In the genomic region with DNA sequence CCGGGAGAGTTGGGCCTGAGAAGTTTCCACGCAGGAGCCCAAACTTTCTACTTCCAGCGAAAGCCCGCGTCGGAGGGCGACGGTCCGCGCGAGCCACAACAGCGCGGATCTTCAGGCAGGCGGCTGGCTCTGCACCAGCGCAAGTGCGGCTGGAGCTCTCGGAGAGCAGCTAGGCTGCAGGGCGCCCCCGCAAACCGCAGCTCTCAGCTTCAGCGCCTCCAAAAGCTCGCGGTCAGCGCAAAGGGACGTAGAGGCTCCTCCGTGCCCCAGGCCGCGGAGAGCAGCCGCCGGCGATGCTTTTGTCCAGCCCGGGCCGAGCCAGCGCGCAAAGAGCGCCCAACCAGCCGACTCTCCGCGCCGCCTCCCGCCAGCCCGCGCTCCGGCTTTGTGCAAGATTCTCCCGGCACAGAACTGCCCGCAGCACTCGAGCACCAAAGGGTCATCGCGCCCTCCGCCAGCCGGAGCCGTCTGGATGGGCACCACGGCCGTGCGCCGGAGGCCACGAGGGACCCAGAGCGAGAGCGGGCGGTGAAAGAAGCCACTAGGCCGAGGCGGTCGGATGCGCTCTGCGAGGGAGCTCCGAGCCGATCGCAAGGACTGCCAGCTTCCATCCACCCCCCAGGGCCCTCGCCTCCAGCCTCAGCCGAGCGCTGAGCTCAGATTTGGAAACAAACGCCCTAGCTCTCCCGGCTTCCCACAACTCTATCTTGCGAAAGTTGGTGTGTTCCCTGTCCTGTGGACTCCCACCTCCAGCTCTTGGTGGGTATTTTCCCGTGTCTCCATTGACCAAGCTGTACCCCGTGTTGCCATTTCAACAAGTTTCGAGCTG, we compare ENCODE assay signal across 8 mouse cellular contexts. TPM values are rescaled to one million over a fixed set of nuclear protein-coding genes. Genes with fewer than 3 reads are reported as not detected.
DNase-seq lines count a peak whose midpoint lies in the region; ATAC-seq and TF ChIP-seq lines count a peak whose summit lies in the region.

No protein-coding gene starts in this region.

- peak overlapping the region; percentile 84 for H3K4me3 ChIP-seq in E14TG2a.4 (replicated peaks; ENCODE audit: low read length)
- peak overlapping the region; percentile 43 for H3K4me3 ChIP-seq in liver, postnatal 0 days (ENCODE audit: low read depth, low read length)

- peaks cover 79% of the 10 kb centered on the region for H3K4me1 ChIP-seq in E14TG2a.4 (replicated peaks; ENCODE audit: low read depth, low read length)
- peaks cover 21% of the 10 kb centered on the region for H3K4me1 ChIP-seq in liver, postnatal 0 days (ENCODE audit: insufficient read depth)

- under 1% methylated on average over 76 of the region's 77 CpGs for WGBS in liver, postnatal 0 days (ENCODE audit: insufficient replicate concordance)

- no peak overlapping the region for H3K27ac ChIP-seq in liver, postnatal 0 days (ENCODE audit: low read depth)

- H3K4me2 ChIP-seq in liver, postnatal 0 days (ENCODE audit: low read depth, low read length), result peak overlapping the region; percentile 74

- ATAC-seq in liver, postnatal 0 days, result no peak
- no peak for ATAC-seq in erythroblast, adult 5-6 weeks (replicated peaks; ENCODE audit: low FRiP score, poor library complexity, severe bottlenecking)

- TF ChIP-seq EP300 in liver, postnatal 0 days (IDR thresholded peaks at IDR 0.05; ENCODE audit: low read depth), result no peak

- no peak overlapping the region for H3K9ac ChIP-seq in liver, postnatal 0 days (replicated peaks)

- TF ChIP-seq CTCF in E14TG2a.4 (conservative IDR thresholded peaks at IDR 0.05; ENCODE audit: low read length), result no peak
- TF ChIP-seq CTCF in liver, postnatal 0 days (IDR thresholded peaks at IDR 0.05; ENCODE audit: low read depth), result no peak

- H3K36me3 ChIP-seq in E14TG2a.4 (ENCODE audit: insufficient read depth, low read length), result peaks cover 5% of the 10 kb centered on the region; the same call in 1 of the 2 replicates
- no peaks in the 10 kb centered on the region for H3K36me3 ChIP-seq in liver, postnatal 0 days (replicated peaks; ENCODE audit: insufficient read depth, low read length)

- peak; percentile 65 for DNase-seq in gastrocnemius, postnatal 10 days
- DNase-seq in gastrocnemius, postnatal 25 days, result no peak
- peak; percentile 65 for DNase-seq in embryo, embryonic 10 days (ENCODE audit: low spot score)
- peak; percentile 60 for DNase-seq in heart, postnatal 4 days
- DNase-seq in liver, postnatal 0 days, result peak; percentile 26
- DNase-seq in right cerebral cortex, postnatal 4 days, result no peak

- H3K27me3 ChIP-seq in E14TG2a.4 (ENCODE audit: insufficient read depth, low read length), result peaks cover 62% of the 10 kb centered on the region
- peaks cover 97% of the 10 kb centered on the region for H3K27me3 ChIP-seq in liver, postnatal 0 days (ENCODE audit: insufficient read depth, low read length)

- no peaks in the 10 kb centered on the region for H3K9me3 ChIP-seq in E14TG2a.4 (ENCODE audit: low read length)
- H3K9me3 ChIP-seq in liver, postnatal 0 days (ENCODE audit: low read length), result no peaks in the 10 kb centered on the region

RNA-seq across cellular contexts. Expression of gene Pax6, which starts 7.6 kb away (rescaled TPM):
- not detected for total RNA-seq in gastrocnemius, postnatal 10 days (2021)
- total RNA-seq in gastrocnemius, postnatal 25 days (2021), result not detected
- total RNA-seq in heart, postnatal 4 days (2021), result under 1 TPM in 1 of 2 experiments, not detected in 1; 0.61 TPM
- polyA plus RNA-seq in liver, postnatal 0 days (2015; fragmentation: Nextera tagmentation; extraction: Ambion mirVana), result not detected in 2 replicates
- total RNA-seq in erythroblast, adult 5-6 weeks (2015; ENCODE audit: low replicate concordance), result 1.3 TPM in 1 of 2 replicates, not detected in the other
- not detected in 2 replicates for total RNA-seq in erythroblast, adult 5-6 weeks (2017; ENCODE audit: low replicate concordance)

Comparison
In these comparisons a context has a peak if more than half of its experiments do, and no peak if none do; other contexts are left out.
1. DNase-seq: peak in gastrocnemius, postnatal 10 days (single experiment), embryo, embryonic 10 days (single experiment), heart, postnatal 4 days (single experiment) and liver, postnatal 0 days (single experiment); none in gastrocnemius, postnatal 25 days (single experiment) and right cerebral cortex, postnatal 4 days (single experiment).